Mouse (Mus musculus): Measurements from ENCODE around the gene Npcd.
"Not testable (repeated sequence)": the region's sequence is repeated elsewhere in the genome, so short reads cannot be mapped to it uniquely, and the experiment has no call there.

Gene Npcd

GRCm38 (mm10) chr15:79829431-79829830 is 4.6 kb downstream of the Npcd start:
- no peak for DNase-seq

DNA sequence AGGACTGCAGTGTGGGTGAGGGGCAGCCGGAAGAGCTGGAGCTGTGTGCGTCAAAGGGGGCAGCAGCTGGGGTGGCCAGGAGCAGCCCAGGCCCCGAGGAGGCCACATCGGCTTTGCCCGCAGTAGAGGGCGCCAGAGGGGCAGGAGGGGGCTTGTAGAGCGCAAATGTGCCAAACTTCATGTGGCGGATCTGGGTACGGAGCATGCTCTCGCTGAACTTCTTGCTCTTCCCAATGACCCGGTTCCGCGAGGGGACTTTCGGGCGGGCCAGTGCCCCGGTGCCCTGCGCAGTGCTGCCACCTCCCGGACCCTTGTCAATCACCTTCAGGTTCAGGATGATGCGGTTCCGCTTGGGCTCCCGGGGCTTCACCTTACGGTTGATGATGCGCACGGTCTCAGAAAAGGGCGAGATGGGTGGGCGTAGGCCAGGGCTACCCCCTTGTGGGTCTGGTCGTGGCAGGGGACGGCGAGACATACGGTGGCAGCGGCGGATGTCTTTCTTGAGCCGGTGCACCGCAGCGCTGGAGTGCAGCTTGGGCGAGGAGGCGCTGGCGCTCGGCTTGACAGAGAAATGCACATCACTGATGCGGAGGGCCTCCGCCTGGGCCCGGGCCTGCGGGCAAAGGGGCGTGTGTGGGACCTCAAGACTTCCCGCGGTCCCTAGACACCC is 5.5 kb downstream of the Npcd start:
- DNase-seq: peak; percentile 55 to 56

GRCm38 (mm10) chr15:79827778-79828210 is 6.2 kb downstream of the Npcd start:
- DNase-seq: no peak

- no peak for DNase-seq
Measured at GRCm38 (mm10) chr15:79827061-79827777, 6.8 kb downstream of the Npcd start.

GRCm38 (mm10) chr15:79826221-79826935 is 7.7 kb downstream of the Npcd start:
- no peak for DNase-seq

DNA sequence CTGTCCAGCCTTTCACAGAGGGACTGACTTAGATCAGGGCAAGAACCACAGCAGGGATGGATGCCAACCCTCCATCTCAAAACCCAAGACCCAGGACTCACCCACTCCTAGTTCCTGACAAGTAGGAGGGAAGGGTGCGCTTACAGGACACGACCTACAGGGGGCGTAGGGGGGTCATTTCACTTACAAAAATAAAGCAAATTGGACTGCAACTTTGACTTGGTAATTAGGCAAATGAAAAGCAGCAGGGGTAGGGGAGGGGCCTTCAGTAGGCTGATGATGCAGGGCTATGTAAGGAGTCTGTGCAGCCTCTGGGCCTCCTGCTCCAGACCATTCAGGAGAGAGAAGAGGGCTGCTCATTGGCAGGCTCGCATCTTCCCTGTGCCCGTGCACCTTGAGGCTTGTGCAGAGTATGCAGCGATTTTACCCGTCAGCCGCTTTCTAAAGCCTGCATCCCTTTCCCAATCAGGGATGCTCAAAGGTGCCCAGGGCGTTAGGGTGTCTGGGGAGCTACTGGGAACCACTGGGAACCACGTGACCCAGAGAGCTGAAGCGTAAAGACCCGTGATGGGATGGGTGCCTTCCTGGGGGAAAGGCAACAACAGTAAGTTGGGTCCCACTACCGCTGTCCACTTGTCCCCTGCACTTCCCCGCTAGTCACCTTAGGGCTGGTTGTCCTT is 8.8 kb downstream of the Npcd start:
- no peak for DNase-seq

DNA sequence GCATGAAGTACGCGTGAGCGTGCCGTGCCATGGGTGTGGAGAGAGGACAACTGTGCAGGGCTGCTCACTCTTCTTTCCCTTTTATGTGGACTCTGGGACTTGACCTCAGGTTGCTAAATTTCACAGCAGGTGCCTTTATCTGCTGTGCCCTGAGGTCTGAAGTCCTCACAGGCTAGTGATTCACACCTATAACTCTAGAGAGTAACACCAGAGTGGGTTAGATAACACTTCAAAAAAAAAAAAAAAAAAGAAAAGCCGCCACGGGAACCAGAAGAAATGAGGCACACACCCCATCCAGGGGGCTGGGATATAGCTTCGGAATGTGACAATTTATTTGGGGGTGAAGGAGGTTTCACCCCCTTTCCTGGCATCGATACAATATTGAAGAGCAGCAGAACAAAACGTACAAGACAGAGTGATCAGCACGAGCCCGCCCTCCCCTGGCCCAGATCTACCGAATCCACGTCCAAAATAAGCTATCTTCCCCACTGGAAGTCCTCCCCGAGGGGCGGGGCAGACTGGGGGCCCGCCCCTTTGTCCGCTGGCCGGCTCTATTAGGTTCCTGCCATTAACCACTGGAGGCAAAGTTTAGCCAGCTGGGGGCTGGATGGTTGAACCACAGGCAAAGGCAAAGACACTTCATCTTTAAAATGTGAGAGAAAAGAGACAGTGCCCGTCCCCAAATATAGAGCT is 10.3 kb downstream of the Npcd start:
- DNase-seq: peak; percentile 66 to 78

DNA sequence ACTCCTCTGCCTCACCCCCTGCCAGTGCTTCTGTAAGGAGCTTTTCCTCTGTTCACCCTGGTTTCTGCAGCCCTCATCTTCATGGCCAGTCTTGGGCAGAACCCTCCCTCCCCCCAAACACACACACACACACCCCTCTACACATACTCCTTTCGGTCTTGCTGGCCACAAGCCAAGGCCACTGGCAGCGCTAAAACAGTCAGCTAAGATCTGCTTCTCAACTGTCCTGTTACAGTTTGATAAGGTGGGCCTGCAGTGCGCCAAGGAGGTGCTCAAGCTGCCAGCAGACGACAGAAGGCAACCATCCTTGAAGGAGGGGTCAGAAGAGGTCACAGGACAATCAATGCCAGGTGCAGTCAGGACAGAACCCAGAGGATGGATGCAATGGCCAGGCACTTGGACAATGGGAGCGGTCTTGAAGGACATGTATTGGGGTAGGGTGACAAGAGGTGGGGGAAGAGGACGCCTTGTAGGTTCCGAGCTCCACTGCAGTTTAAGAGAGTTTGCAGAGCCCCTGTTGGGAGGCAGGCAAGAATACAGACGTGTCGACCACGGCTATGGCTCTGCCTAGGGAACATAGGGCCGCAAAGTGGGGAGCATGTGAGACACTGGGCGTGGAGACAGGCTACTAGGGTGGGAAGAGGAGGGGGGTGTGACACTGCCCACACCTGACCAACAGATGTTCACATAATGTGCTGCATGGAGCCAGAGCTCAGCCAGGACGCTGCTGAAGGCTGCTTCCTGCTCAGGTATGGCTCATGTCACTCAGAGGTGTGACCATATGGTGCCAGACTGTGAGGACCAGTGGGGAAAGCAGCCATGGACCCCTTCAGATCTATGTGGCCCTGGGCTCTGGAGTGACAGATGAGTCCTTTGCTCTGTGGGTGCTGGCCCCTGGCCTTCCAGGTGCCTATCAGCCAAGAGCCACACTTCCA is 11.5 kb downstream of the Npcd start:
- DNase-seq: no peak

DNA sequence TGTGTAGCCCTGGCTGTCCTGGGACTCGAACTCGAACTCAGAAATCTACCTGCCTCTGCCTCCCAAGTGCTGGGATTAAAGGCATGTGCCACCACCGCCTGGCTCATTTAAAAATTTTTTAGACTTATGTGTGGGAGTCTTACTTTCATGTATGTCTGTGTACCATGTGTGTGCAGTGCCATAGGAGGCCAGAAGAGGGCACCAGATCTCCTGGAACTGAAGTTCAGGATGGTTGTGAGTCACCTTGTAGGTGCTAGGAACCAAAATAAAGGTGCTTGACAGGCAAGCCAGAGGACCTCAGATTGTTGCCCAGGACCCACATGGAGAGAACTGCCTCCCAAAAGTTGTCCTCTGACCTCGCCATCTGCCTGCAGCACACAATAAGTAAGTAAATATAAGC is 15.7 kb downstream of the Npcd start:
- no peak for DNase-seq

DNA sequence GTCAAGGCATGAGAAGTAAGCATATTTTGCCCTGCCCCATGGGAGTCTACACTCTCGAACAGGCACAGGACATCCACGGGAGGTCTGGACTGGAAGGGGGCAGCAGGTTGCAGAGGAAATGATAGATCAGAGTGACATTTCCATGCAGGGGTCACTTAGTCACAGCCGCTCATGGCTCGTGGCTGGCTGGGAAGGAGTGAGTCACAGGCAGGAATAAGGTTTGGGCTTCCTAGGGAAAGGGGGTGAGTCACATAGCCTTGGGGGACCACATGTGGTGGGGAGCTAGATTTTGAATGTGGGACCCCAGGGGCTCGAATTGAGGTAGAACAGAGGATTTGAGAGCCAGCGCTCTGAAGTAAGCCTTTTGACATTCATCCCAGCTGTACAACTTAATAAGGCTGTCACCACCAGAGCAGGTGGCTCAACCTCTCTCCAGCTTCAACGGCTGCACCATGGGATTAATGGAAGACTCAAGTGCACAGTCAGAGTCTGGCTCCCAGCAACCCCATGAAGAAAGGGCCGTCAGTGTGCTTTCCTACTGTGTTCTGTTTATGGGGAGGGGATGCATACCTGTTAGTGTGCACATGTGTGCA is 20.3 kb downstream of the Npcd start:
- no peak for DNase-seq

DNA sequence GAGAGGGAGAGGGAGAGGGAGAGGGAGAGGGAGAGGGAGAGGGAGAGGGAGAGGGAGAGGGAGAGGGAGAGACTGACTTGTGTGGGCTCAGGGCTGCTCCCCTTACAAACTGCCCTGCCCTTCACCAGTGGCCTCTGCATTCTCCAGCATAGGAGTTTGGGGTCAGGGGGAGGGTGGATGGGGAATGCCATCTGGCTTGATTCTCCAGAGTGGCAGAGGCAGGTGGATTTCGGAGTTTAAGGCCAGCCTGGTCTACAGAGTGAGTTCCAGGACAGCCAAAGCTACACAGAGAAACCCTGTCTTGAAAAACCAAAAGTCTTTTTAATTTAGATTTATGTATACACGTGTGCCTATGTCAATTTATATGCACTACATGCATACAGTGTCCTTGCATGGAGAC is 21.2 kb downstream of the Npcd start:
- DNase-seq: not testable (repeated sequence)

DNA sequence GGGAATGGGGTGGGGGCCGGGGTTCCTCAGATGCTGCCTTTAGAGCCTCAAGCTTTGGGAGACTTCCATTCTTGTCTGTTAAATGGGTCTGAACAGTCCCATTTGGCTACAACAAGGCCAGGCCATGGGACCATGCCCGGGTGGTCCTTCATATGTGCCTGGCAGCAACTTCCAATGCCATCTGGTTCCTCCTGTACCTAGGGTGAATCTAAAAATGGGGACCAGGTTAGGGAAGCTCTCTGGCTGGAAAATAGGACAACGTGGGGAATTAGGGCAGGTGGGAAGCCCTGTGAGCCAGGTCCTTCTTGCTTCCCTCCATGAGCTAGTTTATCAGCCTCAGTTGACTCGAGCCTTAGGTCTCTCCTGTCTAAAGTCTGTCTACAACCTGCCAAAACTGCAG is 23.0 kb downstream of the Npcd start:
- DNase-seq: no peak

DNA sequence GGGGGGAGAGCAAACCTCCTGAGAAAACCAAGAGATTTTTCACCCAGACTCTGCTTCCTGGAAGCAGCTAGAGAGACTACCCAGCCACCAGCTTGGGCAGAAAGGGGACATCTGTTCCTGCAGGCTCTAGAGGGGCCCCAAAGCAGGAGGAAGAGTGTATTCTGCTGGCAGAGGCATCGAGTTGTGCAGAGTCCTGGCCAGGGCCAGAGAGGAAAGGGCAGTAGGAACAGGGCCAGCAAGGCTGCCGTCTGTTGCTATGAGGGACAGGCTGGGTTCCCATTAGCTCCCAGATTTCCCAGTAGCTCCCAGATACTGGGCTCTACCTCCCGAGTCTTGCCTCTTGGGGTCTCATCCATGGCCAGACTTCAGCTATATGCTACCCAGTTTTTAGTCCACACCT is 24.0 kb downstream of the Npcd start:
- no peak for DNase-seq

GRCm38 (mm10) chr15:79808658-79809057 is 25.4 kb downstream of the Npcd start:
- DNase-seq: no peak

DNA sequence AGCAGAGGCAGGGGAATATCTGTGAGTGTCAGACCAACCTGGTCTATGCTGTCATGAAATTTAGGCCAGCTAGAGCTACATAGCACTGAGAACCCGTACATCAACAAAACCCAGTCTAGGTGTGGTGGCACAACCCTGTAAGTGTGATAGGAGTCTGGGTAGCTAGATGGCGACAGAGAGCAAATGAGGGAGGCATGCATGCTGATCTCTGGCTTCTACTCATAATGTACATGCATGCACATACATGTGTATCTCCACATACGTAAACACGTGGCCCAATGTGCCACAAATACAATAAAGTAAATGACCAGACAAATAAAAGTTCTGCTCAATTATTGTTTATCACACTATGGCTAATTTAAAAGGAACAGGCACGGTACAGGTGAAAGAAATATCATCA is 25.9 kb downstream of the Npcd start:
- peak in 1 of 2 experiments; percentile 63 for DNase-seq

GRCm38 (mm10) chr15:79807050-79807449 is 27.0 kb downstream of the Npcd start:
- no peak for DNase-seq

DNA sequence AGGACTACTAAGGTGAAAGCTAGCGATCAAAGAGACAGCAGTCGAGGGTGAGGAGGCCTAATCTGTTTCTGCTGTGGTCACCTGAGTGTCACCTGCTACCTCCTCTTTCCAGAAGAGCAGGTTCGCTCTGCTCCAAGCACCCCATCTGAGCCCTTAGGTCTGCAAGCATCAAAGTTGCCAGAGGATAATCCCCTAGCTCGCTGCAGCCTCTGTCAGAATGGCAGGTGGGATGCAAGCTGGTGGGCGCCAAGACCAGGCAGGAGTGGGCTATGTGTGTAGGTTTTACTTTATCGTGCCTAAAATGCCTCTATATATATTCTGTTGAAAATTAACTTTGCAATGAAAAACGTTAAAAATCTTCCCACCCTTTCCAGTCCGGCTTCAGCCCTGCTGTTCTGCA is 28.8 kb downstream of the Npcd start:
- DNase-seq: no peak

GRCm38 (mm10) chr15:79804352-79805071 is 29.5 kb downstream of the Npcd start, which contains the start of gene Nptxr:
Gene Nptxr, minus strand, starts transcription at chr15:79804766.
- peak; percentile 50 to 65 for DNase-seq

GRCm38 (mm10) chr15:79803533-79804351 is 30.3 kb downstream of the Npcd start:
- peak; percentile 26 to 54 for DNase-seq
